Mouse (Mus musculus) embryo, embryonic 10.5 days (tissue): Measurements from ENCODE around the gene Gtf2a1l.

Experiments used
- DNase-seq: peaks from one replicate; pipeline ENCODE4 v3.0.0-alpha.2; 2015; ENCODE audit warnings: low spot score

Gtf2a1l gene

DNA sequence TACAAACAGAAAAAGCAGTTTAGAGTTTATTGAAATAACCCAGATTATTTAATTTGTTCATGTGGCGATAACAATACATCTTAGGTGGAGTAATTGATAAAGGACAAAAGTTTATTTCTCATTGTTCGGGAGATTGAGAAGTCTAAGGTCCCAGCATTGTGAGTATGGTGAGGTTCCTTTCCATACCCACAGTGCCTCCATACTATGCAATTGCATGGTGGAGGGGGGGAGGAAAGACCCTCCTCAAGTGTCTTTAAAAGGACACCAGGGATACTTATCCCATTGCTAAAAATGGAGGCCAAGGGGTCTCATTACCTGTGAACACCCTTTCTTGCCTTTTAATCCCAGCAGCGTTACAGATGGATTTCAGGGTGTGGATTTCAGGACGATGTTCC is 15.1 kb upstream of the Gtf2a1l start:
- DNase-seq = no peak

DNA sequence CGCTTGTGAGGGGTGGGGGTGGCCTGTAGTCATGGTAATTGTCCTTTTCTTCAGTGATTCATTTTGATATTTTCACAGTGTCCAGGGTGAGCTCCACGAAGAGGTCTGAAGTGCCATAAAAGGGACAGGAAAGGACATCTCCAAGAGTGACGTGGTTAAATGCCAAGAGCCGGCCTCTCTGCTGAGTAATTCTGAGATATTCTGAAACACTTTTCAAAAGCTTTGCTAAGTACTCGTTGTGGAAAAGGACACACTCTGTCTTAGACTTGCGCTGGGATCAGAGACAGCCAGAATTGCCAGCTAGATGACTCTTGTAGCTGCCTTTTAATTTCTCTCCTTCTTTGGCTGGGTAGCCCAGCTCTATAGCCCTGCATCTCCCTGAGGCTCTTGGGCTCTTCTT is 9.9 kb upstream of the Gtf2a1l start:
- DNase-seq = no peak

DNA sequence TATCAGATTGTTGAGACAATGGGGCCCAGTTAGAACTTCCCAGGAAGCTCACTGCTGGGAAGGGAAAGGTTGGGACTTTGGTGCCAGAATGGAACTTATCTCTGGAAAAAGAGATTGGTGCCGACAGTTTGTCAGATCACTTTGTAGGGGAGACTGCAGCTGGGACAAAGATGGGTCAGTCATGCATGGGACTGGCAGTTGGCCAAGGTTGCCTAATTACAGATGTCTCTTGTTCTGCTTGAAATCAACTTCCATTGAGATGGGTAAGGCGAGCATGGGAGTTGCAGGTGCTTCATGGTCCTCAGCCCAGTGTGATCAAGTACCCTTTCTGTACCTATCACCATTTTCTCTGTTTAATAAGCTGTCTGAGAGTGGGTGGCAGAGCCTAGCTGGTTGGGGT is 2.4 kb upstream of the Gtf2a1l start:
- DNase-seq = no peak

DNA sequence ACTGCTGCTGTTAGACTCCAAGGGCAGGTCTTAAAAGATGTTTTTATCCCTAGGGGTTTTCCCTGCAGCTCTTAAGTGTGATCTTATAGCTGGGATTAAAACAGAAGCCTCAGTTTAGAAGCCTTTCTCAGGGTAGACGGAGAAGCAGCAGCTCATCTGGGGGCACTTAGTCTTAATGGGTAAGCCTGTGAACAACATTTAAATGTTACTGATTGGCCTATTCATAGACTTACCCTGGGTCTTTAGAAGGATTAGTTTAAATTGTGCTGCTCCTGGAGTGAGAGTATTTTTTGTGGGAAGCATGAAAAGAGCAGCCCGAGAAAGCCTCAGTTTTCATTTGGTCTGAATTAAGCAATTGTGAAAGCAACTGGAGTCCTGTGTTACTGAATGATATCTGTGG is 1.5 kb downstream of the Gtf2a1l start:
- peak; percentile 20 for DNase-seq

DNA sequence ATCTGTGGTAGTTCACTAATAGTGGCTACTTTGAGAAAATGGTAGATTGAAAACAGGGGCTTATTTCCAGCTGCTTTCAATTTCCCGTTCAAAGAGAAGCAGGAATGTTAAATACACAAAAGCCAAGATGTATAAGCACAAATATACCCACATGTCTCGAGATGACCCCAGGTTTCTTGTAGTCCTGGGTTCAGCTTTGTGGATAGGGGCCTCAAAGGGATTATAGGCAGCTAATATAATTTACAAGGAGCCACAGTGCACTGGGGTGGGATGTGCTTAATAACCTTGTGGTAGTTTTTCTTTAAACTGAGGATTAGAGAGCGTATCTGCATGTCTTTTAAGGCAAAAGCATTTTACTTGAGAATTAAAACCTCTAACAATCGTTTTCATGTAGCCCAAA is 2.3 kb downstream of the Gtf2a1l start:
- DNase-seq = peak; percentile 43

DNA sequence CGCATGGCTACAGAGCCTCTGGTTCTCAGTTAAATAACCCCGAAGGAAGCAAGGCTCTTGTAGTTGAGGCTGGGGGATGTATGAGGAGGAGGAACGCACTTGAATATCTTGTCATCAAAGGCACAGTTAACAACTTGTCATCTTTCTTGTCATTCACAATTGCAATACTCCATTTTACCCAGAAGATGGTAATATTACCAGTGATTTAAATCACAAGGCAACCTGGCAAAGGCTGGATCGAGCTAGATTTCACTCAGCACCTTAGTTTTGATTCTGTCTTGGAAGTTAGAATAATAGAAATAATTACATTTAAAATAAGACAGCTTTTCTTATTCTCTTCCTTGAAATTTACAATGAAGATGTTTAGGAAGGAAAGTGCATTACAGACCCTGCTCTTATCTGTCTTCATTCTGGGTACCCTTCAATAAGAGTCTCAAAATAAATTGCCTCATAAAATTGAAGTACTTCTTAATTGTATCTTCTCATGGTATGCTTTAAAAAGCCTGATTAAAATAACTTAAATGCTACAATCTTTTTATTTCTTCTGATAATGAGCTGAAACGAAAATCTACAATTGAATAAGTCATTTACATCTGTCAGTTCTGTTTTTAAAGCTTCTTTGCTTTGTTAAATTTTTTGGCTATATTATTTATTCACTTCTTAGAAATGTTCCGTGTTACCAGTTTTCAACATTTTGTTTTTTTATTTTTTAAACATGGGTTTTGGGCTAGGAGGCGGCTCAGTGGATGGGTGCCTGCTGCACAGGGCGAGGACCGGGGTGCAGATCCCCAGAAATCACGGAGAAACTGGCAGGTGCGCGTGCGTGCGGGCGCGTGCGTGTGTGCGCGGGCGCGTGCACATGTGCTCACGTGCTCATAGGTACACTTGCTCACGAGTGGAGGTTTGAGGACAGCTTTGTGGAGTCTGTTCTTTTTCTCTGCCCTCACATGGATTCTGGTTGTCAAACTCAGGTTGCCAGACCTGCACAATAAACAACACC is 7.2 kb downstream of the Gtf2a1l start:
- no peak for DNase-seq

DNA sequence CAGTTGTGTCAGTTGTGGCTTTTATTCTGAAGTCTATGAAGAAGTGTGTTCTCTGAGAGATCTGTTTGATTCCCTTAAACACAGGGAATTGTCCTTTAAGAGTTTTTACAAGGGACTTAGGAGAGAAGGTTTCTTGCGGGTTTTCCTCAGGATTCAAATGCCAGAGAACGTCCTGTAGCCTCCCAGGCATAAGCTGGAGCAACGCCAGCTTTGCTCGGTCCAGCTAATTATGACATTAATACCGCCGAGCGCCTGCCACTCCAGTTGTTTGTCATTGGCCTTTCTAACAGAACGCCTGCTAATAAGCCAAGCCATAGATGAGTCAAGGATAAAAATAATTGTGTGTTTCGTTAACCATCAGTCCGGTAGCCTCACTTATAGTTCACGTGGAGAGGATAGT is 19.8 kb downstream of the Gtf2a1l start:
- no peak for DNase-seq

DNA sequence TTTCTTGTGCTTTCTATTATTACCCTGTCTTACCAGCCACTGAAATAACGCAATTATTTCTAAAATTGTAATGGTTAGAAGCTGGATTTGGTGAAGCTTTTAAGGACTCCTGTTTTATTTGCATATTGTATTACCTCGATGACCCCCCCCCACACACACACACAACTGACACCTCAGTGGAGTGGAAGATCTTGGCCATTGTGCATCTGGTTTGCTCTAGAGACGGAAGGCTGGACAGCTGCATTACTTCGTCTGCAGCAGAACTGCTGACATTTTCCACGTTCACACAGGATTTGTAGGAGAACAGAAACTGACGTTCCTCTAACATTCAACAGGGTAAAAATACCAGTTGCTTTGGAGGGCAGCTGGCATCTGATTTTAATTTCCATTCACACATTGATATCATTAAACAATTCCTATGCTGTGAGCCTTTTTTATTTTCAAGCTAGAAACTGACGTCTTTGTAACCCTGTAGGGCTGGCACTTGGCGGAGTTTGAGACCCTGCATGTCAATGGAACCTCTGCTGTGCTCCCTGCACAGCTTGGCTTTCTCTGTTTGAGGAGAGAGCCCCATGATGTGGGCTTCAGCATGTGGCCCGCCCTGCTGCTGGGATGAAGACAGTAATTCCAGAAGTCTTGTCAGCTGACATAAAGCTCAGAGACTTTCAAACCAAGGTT is 28.3 kb downstream of the Gtf2a1l start:
- DNase-seq = no peak

DNA sequence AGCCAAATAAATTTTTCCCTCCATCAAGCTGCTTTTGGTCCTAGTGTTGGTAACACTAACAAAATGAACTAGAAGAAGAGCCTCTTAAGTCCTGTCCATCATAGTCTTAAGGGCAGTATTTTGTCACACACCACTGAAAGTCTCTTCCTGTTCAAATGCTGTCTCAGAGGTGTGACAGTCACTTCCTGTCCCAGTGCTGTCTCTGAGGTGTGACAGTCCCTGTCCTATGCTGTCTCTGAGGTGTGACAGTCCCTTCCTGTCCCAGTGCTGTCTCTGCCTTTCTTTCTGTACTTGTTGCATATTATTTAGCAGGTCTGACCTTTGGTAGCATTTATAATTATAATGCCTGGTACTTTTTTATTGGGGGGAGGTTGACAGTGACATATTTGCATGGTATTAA is 32.4 kb downstream of the Gtf2a1l start:
- DNase-seq = no peak

DNA sequence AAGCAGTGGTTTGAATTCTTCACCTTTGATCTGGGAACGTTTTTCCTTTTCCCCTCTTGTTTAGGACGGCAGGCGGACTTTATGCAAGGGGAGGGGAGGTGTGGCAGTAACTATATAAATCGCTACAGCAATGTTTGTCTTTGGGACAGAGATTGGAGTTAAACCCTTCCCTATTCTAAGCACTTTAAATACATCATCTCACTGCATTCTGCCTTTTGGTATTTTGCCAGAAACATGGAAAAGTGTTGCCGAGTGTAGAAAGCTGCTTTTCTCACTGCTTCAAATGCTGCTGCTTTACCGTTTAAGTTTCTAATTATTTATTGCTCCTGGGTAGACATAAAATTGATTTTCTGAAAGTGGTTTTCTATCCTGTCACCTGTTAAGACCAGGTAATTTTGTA is 33.9 kb downstream of the Gtf2a1l start:
- DNase-seq = no peak

DNA sequence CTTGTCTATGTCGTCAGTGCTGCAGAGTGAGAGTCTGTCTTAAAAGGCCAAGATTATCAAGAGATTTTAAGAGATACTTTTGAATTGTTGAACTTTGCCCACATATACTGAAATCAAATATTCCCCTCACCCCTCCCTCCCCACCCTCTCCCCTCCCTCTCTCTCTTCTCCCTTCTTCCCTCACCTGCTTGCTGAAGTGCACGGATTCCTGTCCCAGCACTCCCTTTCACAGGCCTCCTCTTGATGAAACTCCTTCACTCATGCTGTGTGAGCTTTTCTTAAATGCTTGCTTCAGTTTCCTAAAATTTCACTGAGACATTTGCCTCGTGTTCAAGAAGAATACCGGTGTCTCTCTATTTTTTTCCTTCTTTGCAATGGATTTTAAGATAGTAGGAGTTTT is 34.7 kb downstream of the Gtf2a1l start:
- DNase-seq = no peak

DNA sequence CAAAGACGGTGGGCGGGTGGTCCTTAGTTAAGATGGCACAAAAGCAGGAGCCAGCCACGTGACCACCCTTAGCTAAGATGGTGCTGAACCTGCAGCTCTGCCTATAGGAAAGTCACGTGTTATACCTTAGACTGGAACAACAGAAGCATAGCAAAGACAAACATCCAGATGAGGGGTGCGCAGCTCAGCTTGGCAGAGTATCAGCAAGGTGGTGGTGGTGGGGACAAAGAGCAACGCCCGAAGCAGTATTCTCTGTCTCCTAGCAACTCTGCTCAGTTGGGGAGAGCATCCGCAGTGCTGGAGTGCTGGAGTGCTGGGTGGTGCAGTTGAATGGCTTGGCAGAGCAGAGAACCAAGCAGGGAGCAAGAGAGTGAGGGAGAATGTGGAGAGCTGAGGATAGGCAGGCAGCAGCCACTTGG is 37.8 kb downstream of the Gtf2a1l start:
- no peak for DNase-seq

DNA sequence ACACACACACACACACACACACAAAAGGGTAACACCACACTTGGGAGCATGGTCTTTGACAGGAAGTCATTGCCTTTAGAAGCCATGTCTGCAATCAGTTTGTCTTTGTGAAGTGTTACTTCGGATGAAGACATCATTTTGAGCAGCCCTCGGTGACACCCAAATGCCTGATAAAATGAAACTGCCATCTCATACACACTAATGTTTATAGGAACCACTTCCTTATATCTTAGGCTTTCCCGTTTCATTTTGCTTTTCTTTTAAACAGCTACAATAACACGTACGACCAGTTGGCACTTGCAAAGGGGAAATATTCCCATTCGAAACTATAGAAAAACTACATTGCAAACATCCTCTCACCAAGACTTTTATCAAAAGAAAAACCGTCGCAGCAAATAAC is 81.2 kb downstream of the Gtf2a1l start:
- no peak for DNase-seq

DNA sequence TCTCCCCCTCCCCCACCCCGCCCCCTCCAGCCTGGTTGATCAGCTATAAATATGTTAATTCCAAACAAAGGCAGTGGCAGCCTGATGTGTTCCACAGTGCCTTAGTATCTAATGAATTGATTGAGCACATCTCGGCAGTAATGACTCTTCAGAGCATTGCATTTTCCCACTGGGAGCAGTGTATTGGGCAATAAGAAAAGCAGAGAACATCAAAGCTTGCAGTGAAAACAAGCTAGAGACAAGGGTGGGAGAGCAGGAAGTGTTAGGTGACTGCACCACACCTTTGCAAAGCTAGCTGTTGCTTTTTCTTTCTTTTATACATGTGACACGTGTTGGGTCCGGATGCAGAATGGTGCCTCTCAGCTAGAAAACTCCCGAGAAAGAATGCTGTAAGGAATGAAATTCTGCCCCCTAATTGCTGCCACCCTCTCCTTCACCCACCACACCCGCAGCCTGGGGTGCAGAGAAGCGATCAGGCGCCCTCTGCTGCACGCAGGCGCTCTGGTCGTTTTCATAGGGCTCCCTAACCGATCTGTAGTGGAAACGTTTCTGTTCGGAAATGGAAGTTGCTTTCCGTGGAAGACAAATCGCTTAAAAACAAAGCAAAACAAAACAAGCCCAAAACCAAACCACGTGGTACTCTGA is 84.5 kb downstream of the Gtf2a1l start:
- DNase-seq = peak; percentile 70

DNA sequence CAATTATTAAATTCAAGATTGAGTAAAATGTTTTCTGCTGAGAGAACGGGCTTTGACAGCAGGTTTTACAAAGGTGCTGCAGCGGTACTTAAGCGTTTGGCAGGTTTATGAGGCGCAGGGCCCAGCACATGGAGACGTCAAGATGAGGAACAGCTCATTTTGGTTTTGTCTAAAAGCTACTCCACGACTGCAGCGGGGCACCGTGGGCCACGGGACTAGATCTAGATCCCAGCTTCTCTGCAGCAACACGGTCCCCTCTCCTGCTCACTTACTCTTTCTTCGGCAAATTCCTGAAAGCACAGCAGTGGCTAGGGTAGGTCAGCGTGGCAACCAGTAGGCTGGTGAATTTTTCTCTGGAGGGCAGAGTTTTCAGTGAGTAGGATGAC is 85.0 kb downstream of the Gtf2a1l start:
- DNase-seq = no peak

DNA sequence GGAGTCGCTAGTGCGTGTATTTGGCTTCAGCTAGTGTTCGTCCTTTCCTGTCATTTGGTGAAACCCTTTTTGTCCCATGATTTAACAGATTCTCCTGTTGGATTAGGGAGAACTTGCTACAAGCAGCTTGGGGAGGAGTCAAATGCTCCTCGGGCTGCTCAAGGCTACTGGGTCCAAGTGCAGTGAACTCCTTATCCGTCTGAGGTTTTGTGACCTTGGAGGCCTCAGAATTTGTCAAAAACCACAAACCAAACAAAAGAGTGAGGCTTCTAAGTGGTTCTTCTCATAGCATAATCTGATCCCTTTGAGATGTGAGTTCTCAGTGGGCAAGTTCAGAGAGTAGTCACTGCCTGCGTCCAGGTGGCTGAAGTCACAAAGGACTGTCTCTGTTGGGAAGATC is 87.3 kb downstream of the Gtf2a1l start:
- no peak for DNase-seq

DNA sequence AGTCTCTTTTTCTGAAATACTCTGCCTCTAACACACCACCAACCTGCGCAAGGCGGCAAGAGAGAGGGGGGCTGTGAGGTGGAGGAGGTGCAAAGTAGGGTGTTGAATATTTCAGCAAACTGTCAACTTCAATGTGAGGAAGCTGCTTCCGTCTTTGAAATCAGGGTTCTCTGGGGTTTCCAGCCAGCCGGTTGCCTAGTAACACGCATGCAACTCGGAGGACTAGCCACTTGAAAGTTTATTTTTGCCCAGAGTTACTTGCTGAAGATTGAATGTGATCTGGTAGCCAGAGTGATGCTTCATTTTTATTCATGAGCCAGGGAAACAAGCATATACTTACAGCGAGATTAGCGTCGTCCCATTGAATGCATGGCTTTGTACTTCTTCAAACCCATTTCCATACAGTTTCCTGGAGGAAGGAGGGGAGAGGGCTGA is 89.6 kb downstream of the Gtf2a1l start:
- DNase-seq = no peak

DNA sequence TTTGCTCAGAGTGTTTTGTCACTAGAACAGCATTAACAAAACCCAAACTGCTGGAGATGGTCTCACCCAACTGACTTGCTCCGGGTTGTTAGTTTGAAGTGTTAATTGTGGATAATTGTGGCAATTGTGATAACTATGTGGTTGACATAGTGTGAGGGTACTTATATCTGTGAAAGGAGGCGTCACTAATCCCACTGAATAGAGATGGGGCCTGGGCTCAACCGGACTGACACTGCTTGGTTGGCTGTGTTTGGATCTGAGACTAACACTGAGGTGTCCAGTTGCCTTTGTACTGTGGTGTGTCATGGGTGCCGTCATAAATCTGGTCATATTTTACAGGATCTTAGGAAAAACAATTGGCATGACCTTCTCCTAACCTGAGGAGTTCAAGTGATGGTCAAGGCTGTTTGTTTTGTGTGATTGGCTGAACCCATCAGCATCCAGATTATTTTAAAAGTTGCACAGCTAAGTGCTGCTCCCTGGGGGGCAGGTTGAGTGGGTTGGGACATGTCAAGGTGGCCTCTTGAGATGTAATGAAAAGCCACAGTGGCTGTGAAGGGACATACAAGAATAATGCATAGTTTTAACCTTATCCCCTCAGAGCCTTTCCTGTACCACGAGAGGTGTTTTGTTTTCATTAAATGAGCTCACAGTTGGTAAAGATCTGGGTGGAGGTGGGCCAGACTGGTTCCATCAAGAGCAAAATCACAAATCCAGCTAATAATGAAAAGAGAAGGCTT is 95.1 kb downstream of the Gtf2a1l start:
- peak; percentile 44 for DNase-seq

DNA sequence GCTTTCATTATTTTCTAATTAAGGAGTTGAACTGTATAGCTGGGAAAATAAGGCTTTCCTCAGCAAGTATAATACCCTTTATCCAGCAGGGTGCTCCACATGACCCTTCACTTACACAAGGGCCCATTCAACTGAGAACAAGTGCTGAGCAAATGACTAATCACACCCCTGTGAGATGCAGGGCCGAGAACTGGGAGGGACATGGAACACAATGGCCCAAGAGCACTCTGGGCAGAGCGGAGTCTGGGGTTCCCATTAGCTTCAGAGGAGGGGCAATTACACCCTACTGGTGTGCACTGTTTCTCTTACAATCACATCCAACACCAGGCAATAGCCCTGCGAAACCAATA is 95.7 kb downstream of the Gtf2a1l start:
- DNase-seq = peak; percentile 73
